In genomic region chr4:3065335-3065734, GRCm38 (mm10) we compare ENCODE assay signal across 6 mouse cellular contexts.
DNase-seq lines count a peak whose midpoint lies in the region; TF ChIP-seq lines count a peak whose summit lies in the region.
"Not testable (repeated sequence)": the region's sequence is repeated elsewhere in the genome, so short reads cannot be mapped to it uniquely, and the experiment has no call there.

No protein-coding gene starts in this region.

- WGBS in heart, embryonic 10.5 days: 71% methylated on average over 3 of the region's 3 CpGs

- H3K4me3 ChIP-seq in gastrocnemius, adult 2 months; heart, embryonic 10.5 days: not testable (repeated sequence)

- peak; percentile 6 for DNase-seq in gastrocnemius, adult 2 months
- DNase-seq in heart, adult 11 months: peak; percentile 78
- DNase-seq in heart, embryonic 10.5 days (ENCODE audit: low spot score): peak; percentile 58
- peak; percentile 2 for DNase-seq in liver
- DNase-seq in lung, postnatal 10 days: peak; percentile 0
- DNase-seq in testis, postnatal 14 days (ENCODE audit: low spot score): peak; percentile 1

- not testable (repeated sequence) for H3K27ac ChIP-seq in gastrocnemius, adult 2 months; heart, embryonic 10.5 days

- intact Hi-C loops in gastrocnemius, adult 2 months (cut with DNase I): not testable (repeated sequence)

- H3K36me3 ChIP-seq in heart, embryonic 10.5 days: not testable (repeated sequence)

- H3K4me1 ChIP-seq in heart, embryonic 10.5 days: not testable (repeated sequence)

- not testable (repeated sequence) for TF ChIP-seq CTCF in gastrocnemius, adult 2 months (IDR thresholded peaks at IDR 0.05)

- not testable (repeated sequence) for H3K27me3 ChIP-seq in heart, embryonic 10.5 days (ENCODE audit: insufficient read depth, poor library complexity, severe bottlenecking)

- peaks cover 90% of the 10 kb centered on the region for H3K9me3 ChIP-seq in heart, embryonic 10.5 days

Comparison
In these comparisons a context has a peak if more than half of its experiments do, and no peak if none do; other contexts are left out.
1. DNase-seq: peak in every context shown above with its lines; median percentile 78 in heart, adult 11 months; 58 in heart, embryonic 10.5 days; 6 in gastrocnemius, adult 2 months; 2 in liver; 1 in testis, postnatal 14 days; 0 in lung, postnatal 10 days.